Mouse (Mus musculus): ENCODE data around the gene Lrrc4c.

DNA sequence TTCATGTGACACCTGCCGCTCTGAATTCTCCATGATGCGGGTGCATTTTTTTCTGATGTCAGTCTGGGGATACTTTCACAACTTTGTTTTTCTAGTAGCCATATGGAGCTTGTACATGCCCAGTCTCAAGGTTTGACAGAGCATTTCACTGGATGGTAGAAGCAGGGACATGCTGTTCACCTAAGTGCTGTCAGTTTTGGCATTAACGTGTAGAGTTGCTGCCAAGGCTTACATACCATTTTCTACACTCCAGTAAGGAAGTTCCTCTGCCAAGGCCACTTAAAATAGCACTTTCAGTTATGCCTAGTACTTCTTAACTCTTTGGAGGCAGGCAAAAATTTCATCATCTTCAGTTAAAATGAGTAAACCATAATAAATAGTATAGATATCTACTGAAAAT is 915.0 kb downstream of the Lrrc4c start:
- TF ChIP-seq CTCF (IDR thresholded peaks at IDR 0.05; ENCODE audit: borderline replicate concordance, extremely low read depth, insufficient read depth, insufficient read length) (no peak), POLR2A (IDR thresholded peaks at IDR 0.05; ENCODE audit: borderline replicate concordance, extremely low read depth, insufficient read depth, insufficient read length, poor library complexity, severe bottlenecking) (no peak)
